Mouse (Mus musculus) forelimb bud, embryonic 11.5 days (tissue): ENCODE measurements around the gene Tekt4.

Source experiments
- DNase-seq: peaks from one replicate; pipeline ENCODE4 v3.0.0-alpha.2; 2012; ENCODE audit warnings: low read depth, low spot score

Tekt4 gene

DNA sequence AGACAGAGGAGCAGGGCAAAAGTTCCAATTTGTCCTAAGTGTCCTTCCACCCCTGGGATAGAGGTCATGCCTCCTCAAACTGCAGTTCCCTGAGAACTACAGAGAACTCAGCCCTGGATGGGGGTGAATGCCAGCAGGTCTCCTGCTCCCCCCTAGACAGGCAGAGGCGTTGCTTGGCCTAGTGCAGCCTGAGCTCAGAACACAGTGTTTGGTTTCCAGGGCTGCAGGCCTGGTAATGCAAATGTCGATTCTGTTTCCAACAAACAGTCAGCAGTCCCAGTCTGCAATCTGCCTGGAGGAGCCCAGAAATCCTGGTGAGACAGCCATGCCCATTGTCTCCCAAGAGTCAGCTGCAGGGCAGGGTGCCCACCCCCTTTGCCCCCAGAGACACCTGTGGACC is at the start of gene Tekt4:
Gene Tekt4, plus strand, starts transcription at position 344 of the 400 bp plus-strand sequence.
- DNase-seq, result no peak

DNA sequence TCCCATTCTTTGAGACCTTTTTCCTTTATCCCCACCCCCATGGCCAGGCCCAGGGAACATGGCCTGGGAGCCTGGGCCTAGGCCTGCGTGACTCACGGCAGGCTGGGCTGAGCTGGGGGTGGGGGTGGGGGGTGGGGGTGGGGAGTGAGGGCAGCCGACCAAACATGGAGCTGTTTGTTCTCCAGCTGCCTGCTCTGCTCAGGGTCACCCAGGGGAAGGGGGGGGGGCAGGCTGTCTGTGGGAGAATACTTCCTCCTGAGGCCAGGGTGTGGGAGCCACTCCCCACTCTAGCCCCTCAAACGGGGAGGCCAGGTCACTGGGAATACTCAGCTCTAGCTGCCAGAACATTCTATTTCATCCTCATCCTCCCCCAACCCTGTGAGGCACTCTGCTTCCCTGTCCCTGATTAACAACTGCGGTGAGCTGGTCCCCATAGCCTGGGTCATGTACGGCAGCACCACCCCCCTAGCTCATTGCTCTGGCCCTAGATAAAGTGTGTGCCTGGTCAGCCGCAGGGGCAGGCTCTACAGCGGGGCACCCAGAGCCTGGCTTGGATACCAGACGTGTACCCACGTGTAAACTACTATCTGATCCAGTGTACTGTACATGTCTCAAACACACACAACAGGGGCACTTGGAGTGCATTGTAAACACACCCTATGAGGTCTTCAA is 49.1 kb upstream of the Tekt4 start:
- no peak for DNase-seq

DNA sequence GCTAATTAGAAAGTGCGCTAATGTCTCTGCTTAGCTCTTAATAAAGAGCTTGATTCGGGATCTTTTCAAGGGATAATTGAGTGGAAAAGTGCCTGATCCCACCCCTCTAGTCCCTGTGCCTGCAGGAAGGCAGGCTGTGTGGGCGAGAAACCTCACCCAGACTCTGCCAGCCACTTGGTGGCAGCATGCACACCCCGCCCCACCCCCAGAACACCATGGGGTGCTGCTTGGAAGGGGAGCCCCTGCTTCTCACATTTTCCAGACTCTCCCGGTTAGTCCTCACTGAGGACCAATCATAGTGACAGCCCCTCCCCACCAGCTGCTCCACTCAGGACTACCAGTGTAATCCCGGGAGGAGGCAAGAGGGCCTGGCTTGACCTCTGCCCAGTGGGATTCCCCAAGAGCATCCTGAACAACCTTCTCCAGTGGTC is 48.4 kb upstream of the Tekt4 start:
- DNase-seq, result no peak

DNA sequence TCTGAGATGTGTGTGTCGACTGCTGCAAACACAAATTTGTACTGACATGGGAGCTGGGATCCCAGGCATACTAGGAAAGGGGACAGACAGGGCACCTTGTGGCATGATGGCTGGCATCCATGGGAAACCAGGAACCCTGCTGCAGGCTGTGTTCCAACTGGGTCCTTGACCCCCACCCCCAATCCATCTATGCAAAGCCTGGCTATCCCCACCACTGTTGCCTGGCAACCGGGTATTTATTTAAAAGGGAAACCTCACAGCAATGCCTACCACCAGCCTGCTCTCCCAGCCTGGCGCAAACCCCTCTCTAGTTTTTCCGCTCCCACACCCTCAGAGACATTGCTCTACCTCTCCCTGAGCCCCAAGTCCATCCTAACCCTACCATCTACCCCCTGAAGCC is 47.1 kb upstream of the Tekt4 start:
- no peak for DNase-seq

DNA sequence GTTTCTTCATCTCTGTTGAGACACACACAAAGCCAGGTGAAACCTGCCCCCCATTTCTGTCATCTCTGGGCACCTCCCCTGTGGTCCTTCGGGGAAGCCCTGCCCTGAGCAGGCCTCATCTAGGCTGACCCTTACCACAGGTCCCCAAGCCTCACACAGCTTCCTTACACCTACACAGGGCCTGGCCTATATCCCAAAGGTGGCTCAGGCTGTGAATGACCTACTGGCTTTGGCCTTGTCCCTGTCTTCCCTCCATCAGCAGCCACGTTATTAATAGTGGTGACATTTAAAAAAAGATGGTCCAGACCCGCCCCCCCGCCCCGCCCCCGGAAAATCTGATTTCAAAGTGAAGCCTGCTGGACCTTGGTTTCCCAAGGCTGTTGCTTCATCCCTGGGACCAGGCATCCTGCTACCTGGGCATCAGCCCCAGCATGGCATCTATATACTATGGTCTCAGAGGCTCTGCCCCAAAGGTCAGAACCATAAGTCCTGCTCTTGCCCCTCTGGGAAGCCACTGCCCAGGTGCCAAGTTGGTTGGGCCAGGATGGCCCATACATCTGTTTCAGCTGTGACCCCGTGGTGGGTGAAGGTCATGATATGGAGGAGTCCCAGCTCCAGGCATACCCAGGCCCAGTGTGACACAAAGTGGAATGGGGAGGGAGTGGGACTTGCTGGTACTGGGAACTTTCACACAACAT is 46.0 kb upstream of the Tekt4 start:
- DNase-seq, result no peak

DNA sequence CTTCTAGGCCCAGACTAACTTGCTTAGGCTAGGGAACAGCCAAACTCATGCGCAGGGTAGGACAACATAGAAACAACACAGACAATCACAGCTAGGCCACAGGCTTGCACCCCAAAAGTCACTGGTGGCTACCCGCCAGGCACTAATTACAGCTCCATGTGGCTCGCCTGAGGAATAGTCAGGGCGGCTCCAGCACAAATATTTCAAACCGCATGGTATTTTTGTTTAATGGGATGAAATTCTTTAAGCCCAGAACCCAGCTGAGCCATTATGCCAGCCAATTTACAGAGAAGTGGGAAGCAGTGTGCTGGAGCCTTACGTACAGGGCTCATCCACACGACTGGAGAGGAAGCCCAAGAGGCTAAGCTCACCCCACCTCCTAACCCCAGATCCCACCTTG is 44.8 kb upstream of the Tekt4 start:
- DNase-seq, result no peak

DNA sequence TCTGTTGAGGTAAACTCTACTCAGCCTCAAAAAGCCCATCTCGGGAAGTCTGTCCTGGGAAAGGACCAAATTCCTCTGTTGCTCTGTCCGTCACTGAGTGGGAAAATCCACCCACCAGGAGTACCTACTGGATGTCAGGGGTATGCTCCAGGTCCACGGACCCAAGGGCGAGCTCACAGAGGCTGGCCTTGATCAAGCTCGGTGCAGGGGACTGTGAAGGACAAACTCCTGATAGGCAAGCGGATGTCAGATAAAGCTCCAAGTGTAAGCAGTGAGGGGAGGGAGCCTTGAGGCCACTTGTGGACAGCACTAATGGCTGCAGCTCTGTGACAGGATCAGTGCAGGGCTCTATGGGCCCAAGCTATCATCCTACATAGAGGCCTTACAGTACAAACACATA is 44.2 kb upstream of the Tekt4 start:
- DNase-seq, result no peak

DNA sequence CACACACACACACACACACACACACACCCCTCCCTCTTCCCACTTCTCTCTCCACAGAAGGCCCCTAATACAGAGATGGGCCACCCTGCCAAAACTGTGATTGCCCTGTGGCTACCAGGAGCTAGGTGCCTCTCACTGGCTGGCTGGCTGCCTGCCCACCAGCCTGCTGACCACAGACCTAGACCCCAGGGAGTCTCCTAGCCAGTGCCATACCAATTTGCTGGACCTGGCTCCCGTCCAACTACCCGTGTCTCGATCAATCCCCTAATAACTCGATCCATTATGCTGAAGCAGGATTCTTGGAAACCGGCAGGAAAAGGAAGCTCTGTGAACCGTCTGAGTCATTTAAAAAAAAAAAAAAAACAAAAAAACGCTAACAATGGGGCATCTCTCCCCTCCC is 43.6 kb upstream of the Tekt4 start:
- no peak for DNase-seq

- DNase-seq, result no peak
Measured at GRCm38 (mm10) chr17:25411251-25411650, 43.2 kb upstream of the Tekt4 start.

- DNase-seq, result no peak
Measured at GRCm38 (mm10) chr17:25414209-25414608, 40.2 kb upstream of the Tekt4 start.

DNA sequence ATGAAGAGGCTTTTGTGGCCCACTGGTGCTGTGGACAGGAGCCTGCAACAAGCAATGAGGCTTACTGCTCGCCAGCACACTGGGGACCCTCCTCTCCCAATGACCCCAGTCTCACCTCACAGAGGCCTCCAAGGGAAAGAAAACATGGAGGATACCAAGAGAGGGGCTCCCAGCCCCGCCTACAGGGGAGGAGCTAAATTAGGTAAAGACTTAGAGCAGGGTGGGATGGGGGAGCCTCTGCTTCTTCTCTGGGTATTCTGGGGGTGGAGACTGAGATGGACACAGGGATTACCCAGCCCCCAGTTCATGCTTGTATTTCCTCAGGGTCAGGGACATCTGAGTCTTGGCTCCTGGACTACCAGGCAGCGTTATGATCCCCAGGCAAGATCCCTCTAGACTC is 39.5 kb upstream of the Tekt4 start:
- no peak for DNase-seq

GRCm38 (mm10) chr17:25415421-25415913 is 38.9 kb upstream of the Tekt4 start:
- DNase-seq, result peak; percentile 62

GRCm38 (mm10) chr17:25416219-25416618 is 38.2 kb upstream of the Tekt4 start:
- DNase-seq, result peak; percentile 28

- no peak for DNase-seq
Measured at GRCm38 (mm10) chr17:25417990-25418389, 36.4 kb upstream of the Tekt4 start.

- peak; percentile 64 for DNase-seq
Measured at GRCm38 (mm10) chr17:25418926-25419325, 35.5 kb upstream of the Tekt4 start.

DNA sequence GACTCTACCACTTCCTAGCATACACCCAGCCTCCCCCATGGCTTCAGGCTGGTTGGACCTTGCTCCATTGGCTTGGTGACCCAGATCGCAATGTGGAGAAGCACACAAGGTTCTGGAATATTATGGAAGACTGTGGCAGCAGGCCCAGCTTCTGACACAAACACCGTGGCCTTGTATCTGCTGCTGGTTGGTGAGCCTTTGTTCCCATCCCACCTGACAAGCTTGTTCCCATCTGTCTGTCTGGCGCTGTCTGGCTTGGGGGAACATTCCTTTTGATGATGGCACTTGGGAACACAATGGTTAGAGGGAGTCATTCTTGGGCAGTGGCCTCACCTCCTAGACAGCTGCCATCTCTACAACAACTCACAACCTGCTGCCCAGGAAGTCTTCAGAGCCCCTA is 33.4 kb upstream of the Tekt4 start:
- no peak for DNase-seq

DNA sequence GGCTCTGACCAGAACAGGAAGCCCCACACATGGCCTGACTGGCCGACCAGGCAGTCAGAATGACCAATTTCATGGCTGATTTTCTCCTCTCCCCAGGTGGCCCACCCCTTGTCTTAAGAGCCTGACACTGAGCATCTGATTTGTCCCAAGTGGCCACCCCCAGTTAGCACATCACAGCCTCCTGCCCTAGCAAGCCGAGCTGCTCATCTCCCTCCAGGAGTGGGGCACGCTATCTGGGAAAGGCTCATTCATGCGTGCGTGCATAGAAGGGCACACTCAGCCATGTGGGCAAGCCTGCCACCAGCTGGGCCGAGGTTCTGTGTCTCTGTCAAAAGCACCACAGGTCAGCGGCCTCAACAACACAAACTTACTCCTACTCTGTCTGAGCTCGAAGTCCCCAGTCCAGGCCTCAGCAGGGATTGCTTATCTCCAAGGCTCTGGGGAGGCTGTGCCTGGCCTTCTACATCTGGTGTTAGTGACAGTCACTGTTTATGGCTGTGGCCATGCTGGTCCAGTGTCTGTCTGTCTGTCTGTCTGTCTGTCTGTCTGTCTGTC is 29.8 kb upstream of the Tekt4 start:
- DNase-seq, result no peak

- no peak for DNase-seq
Measured at GRCm38 (mm10) chr17:25425996-25426395, 28.4 kb upstream of the Tekt4 start.

DNA sequence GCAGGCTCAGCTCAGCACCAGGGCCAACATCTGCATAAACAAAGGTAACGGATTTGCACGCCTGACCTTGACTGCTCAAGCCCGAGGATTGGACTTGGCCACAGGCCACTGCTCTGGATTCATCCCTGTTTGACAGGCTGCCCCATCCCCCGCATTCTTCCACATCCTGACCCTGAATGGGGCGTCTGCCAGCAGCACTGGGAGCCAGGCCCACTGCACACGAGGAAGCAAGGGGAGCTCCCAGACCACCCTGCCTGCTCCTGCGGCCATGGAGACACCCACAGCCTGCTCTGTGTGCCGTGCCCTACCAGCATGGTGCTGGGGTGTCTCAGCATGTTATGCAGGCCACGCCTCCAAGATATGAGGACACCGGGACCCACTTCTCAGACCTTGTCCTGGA is 27.0 kb upstream of the Tekt4 start:
- no peak for DNase-seq

- DNase-seq, result no peak
Measured at GRCm38 (mm10) chr17:25429240-25429639, 25.2 kb upstream of the Tekt4 start.

DNA sequence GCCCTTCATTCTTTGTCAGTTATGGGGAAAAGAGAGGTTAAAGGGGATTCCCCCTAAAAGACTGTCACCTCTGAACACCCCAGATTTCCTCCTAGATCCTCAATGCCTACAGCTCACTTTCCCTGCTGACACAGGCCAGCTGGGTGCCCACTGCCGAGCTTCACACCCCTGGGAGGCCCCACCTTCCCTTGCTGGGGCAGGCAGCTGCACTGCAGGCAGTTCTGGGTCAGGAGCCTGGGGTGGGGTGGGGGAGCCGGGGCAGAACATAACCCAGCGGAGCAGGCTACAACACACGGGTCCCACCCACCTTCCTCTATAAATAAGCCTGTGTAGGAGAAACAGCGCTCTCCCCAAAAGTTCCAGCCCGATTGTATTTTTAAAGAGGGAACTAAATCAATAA is 24.5 kb upstream of the Tekt4 start:
- DNase-seq, result no peak

DNA sequence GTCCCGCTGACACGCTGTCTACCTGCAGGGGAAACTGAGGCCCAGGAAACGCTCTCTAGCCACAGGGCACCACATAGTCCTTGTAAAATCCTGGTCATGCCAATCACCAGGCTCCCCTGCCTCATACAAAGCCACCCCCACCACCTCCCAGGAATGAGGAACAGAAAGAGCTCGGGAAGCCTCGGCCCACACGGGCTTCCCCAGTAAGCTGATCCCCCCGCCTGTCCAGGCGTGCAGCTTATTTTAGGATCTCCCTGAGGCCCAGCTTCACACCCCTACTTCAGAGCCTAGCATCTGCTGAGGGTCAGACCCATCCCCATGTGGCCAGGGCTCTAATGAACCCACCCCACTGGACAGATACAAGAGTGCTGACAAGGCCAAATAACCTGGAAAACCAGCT is 23.9 kb upstream of the Tekt4 start:
- DNase-seq, result no peak
